Comparison of ENCODE assay signal across 12 mouse cellular contexts in genomic region chr5:127741331-127741730, GRCm38 (mm10).
DNase-seq lines count a peak whose midpoint lies in the region; ATAC-seq and TF ChIP-seq lines count a peak whose summit lies in the region.
"Had no signal": no experiment of that assay in that cellular context is flagged by ENCODE, and none has a peak within 500 bp of the region (broad histone marks: within the 10 kb centered on the region; RNA-seq: fewer than 3 reads in every experiment).

No protein-coding gene starts in this region.

- DNase-seq in cerebellum, adult 8-10 months, result peak; percentile 1
- peak; percentile 81 for DNase-seq in brain, adult 2 months (ENCODE audit: low read depth, low spot score)
- peak; percentile 61 to 62 for DNase-seq in layer of hippocampus, adult 2 months (ENCODE audit: low spot score in 2 of 2)
- peak; percentile 82 for DNase-seq in left cerebral cortex, postnatal 4 days
- no peak for DNase-seq in gastrocnemius, postnatal 10 days
- no peak for DNase-seq in heart, postnatal 10 days
- DNase-seq in heart, postnatal 36 days, result no peak
- DNase-seq: adrenal gland, postnatal 14 days; kidney, postnatal 14 days; thymus, postnatal 14 days had no signal

- no peak for TF ChIP-seq CTCF in layer of hippocampus, adult 2 months (conservative IDR thresholded peaks at IDR 0.05)

- intact Hi-C loops in left cerebral cortex, postnatal 4 days (cut with DNase I), result no loop called here
- intact Hi-C loops in heart, postnatal 10 days (cut with DNase I), result no loop called here
- intact Hi-C loops in heart, postnatal 36 days (cut with DNase I), result no loop called here

- no peak overlapping the region for H3K4me3 ChIP-seq in layer of hippocampus, adult 2 months
- H3K4me3 ChIP-seq: liver, embryonic 15.5 days had no signal

- no peak for ATAC-seq in cerebellum, adult (ENCODE audit: insufficient number of reproducible peaks, low FRiP score, low TSS enrichment)

- no peak overlapping the region for H3K27ac ChIP-seq in layer of hippocampus, adult 2 months
- H3K27ac ChIP-seq: liver, embryonic 15.5 days had no signal

Comparison
In these comparisons a context has a peak if more than half of its experiments do, and no peak if none do; other contexts are left out.
1. DNase-seq: peak in cerebellum, adult 8-10 months (single experiment), brain, adult 2 months (single experiment), layer of hippocampus, adult 2 months (2 of 2) and left cerebral cortex, postnatal 4 days (single experiment); none in gastrocnemius, postnatal 10 days (single experiment), heart, postnatal 10 days (0 of 2) and heart, postnatal 36 days (0 of 2).